Mouse (Mus musculus) left cerebral cortex, postnatal 14 days (tissue): ENCODE results near the gene Pard6a. TPM values are rescaled to one million over a fixed set of nuclear protein-coding genes. Genes with fewer than 3 reads are reported as not detected.

Experiments used
- DNase-seq, 2 experiments: peaks; one replicate each; pipeline ENCODE4 v3.0.0; 2021 to 2022; ENCODE audit warnings: low spot score in 2 of 2, mixed read lengths in 1 of 2
- intact Hi-C: fragments of 180-260 bp; cut with DNase I; formaldehyde crosslinking; loops from one replicate; pipeline ENCODE4 v1.15.1; 2025
- total RNA-seq, 2 experiments: library from RNA; stranded (reverse); gene quantifications; 2 replicates each; pipeline ENCODE4 v1.2.3; 2021

Pard6a gene
- total RNA-seq, 2 experiments from 2014 or later: 45.6 to 49.5 TPM

DNA sequence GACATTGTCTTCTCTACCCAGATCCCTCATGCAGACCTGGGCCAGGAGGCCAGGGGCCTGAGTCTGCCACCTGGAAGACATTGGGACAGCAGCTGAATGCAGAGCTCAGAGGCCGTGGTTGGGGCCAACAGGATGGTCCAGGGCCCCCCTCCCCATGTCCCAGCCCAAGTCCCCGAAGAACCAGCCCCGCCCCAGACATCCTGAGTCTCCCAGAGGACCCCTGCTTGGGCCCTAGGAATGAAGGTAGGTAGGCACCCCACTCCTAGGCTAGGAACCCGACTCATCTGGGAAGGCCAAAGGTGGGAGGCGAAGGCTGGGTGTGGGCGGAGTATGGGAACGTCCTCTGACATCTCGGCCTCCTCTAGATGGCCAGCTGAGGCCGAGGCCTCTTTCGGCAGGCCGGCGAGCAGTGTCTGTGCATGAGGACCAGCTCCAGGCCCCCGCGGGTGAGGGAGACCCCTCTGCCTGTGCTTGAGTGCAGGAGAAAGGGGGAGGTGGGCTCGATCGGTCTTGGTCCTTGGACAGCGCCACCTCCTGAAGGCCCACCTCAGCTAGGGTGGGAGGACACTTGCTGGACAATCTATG is 3.7 kb upstream of the Pard6a start:
- intact Hi-C loops: loop anchor here (5.0 kb wide), 1 partner anchor 75 kb away; no protein-coding TSS in a partner anchor
- DNase-seq: no peak

DNA sequence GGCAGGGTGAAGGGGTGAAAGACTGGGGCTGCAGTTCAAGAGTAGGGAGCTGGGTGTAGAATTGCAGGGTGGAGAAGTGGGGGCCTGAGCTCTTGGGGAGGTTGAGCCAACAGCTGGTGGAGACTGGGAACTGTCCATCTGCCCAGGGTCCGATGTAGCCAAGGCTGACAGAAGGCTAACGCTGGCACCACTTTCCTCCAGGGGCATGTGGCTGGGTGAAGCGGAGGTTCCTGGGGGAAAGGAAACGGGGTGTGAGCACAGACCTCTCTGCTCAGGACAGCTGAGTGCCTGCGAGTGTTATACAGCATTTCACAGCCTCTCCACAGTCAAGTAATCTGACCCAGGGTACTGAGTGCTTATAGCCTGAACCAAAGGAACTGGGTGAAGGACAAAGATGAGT is 2.2 kb upstream of the Pard6a start:
- DNase-seq: no peak
- intact Hi-C loops: loop anchor here (5.0 kb wide), 1 partner anchor 76 kb away; no protein-coding TSS in a partner anchor

DNA sequence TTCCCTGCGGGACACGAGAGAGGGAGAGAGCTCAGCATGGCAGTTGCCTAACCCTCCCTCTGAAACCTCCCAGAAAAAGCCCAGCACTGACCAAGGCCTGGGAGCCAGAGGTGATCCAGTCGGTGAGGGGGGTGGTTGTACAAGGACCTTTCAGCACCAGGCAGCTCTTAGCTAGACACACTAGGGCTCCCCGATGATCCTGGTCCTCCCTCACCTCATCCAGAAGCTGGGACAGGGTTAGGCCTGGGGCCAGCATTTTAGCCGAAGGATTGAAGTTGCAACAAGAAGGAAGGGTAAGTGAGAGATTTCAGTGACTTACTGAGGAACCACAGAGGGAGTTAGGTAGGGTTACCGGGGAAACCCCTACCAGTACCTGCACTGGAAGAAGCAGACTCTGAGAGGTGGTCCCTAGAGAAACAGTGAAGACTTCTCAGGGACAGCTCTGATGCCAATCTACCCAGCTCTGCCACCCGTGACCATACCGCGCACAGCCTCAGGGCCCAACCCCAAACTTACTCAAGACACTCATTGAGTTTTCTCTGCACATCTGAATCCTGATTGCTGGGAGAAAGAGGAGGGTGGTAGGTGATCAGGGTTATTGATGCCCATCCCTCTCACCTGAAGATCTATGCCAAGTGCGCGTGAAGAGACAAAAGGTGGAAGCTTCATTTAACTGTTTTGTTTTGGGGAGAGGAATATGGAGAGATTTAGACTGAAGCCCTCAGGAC is 1.3 kb upstream of the Pard6a start:
- intact Hi-C loops: loop anchor here (5.0 kb wide), 1 partner anchor 77 kb away; no protein-coding TSS in a partner anchor
- no peak for DNase-seq

DNA sequence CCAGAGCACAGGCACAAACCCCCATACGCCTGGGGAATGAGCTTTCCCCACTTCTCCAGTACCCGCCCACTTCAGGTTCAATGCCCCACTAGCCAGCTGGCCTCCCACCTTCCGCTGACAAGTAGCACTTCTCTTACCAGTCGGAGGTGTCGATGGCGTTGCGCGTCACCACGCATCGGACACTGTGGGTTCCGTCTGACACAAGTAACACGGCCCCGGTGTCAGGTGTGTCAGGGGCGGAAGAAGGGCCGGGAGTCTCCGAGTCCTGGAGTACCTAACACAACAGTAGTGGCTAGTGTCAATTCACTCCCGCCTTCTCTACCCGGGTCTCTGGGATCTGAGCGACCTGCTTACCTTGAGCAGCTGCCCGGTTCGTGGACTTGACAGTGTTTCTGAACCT is 382 bp upstream of the Pard6a start:
- DNase-seq: peak; percentile 58 to 60
- intact Hi-C loops: no loop called here

DNA sequence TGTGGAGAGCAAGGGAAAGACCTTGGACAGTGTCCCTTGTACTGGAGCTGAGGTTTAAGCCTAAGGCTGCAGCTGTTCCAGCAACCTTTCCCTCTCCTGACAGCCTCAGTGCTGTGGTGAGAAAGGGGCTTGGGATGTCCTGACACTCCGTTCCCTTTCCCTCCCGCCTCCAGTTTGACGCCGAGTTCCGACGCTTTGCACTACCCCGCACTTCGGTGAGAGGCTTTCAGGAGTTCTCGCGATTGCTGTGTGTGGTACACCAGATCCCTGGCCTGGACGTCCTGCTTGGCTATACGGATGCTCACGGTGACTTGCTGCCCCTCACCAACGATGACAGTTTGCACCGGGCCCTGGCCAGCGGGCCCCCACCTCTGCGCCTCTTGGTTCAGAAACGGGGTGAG is 1.1 kb downstream of the Pard6a start:
- intact Hi-C loops: no loop called here
- peak in 1 of 2 experiments; percentile 63 for DNase-seq

DNA sequence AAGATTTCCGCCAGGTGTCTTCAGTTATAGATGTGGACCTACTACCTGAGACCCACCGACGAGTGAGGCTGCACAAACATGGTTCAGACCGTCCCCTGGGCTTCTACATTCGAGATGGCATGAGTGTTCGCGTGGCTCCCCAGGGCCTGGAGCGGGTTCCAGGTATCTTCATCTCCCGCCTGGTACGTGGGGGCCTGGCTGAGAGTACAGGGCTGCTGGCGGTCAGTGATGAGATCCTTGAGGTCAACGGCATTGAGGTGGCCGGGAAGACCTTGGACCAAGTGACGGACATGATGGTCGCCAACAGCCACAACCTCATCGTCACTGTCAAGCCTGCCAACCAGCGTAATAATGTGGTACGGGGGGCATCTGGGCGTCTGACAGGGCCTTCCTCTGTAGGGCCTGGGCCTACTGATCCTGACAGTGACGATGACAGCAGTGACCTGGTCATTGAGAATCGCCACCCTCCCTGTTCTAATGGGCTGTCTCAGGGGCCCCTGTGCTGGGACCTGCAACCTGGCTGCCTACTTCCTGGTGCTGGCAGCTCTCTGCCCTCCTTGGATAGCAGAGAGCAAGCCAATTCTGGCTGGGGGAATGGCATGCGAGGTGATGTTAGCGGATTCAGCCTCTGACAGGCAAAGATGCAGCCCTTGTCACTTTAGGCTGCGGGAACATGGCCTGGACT is 1.9 kb downstream of the Pard6a start:
- DNase-seq: no peak
- intact Hi-C loops: no loop called here

DNA sequence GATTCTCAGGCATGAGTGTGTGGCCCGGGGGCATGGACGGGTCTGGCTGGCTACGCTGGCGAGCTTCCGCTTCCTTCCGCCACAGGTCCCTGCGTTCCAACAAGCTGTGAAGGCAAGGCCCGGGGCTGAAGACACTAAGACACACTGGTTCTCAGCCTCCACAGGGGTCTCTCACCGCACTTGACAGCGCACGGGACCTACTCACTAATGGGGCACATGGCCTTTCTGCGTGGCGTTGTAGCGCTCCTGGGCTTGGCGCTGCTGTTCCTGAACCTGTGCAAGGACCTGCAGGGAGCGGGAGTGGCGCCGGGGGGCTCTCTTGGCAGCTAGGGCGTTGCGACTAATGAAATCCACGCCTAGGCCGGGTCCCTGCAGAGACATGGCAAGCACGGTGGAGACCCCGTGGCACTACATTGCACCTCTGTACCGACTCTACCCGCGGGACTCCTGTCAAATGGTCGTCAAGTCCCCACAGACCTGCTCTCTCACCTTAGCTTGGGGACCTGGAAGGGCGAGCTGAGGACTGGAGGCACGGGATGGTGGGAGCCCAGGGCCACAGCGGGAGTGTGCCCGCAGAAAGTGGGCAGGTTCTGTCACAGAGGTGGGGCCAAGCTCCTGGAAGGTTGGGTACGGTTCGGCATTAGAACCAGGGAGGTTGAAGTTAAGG is 3.3 kb downstream of the Pard6a start:
- DNase-seq: no peak
- intact Hi-C loops: no loop called here

DNA sequence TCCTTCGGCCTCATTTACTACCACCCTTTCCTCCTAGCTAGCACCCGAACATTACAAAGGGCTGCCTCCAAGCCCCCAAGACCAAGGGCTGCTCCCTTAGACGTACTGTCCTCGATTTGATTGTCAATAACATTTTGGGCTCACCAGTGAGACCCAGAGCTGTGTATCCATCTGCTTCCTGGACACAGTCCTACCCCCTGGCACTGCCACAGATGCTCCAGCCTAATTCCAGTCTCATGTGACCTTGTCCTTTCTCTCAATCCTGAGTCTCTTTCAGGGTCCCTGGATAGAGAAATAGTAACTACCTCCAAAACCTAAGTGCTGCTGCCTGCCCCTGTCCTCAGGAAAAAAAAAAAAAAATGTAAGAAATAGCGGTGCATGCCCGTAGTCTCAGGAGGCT is 4.0 kb downstream of the Pard6a start:
- no peak for DNase-seq
- intact Hi-C loops: no loop called here

DNA sequence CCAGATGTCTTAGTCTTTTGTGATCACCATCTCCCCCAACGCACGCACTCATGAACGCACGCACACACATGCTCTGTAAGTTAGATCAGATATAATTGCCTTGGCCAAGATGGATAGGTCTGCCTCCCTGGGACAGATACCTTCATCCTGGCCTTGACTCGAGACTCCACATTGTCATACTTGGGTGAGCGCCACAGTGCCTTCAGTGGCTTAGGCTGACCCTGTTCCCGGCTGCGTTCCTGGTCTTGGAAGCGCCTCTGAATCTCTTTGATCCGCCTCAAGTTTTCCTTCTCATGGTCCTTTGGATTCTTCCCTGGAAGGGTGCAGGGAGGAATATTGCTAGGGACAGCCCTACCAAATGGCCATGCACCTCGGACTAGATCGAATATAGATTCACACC is 5.5 kb downstream of the Pard6a start:
- intact Hi-C loops: no loop called here

DNA sequence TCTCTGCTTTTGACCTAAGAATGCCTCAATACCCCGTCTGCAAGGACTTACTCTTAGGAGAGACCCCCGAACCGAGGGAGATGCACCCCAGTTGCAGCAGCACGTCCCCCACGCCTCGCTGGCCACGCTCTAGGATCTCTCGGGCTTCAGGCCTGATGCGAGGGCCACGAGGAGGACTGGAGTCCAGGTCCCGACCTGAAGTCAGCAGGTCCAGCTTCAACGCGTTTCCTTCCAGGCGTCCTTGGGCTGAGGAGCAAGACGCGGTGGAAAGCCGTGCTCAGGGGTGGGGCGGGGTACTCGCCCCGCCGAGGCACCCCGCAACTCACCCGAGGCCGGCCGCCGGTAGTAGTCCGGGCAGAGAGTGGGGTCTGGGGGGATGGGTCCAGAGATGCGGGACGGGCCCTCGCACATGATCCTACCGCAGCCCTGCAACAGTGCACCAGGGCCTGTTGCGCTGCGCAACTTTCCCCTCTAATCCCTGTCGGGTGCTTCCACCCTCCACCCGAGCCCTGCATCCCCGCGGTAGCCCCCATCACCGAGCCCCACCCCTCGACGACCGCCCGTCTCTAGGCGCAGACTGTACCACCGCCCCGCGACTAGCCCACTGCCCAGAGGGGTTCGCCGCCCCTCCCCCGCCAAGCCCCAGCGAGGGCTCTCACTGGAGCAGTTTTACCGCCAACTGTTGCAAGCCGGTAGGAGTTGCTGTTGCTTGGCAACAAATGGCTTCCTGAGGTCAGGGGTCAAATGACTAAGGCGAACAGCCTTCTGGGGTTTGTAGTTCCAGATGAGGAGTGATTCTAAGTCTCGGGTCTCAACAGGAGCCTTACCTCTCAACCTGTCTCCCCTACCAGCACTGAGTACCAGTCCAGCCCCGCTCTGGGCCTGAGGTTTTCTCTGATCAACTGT is 6.8 kb downstream of the Pard6a start, which contains the start of the genes 4933405L10Rik and Enkd1:
TSS of gene 4933405L10Rik (plus strand) at position 158 of the 906 bp plus-strand sequence.
TSS of gene Enkd1 (minus strand) at position 713 of the 906 bp plus-strand sequence.
- intact Hi-C loops: no loop called here

More for the DNA sequence above, 5.5 kb downstream of the Pard6a start:
- no peak for DNase-seq

DNA sequence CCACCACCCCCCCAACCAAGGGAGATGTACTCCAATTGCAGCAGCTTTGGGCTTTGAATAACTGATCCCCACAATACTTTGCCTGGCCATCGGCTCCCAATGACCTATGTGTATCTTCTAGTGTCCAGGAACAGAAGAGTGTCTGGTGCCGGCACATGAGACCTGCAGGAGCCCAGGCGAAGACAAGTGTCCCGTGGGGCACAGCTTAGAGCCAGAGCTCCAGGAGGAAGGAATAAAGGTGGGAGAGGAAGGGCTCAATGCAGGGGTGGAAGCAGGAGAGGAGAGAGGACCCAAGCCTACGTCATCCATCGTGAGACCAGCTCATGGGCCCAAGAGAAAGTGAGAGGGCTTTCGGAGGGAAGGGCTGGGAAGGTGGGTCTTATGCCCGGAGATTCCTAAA is 7.7 kb downstream of the Pard6a start:
- no peak for DNase-seq
- intact Hi-C loops: no loop called here

More for the DNA sequence above, 6.8 kb downstream of the Pard6a start, which contains the start of the genes 4933405L10Rik and Enkd1:
- peak; percentile 91 to 96 for DNase-seq

DNA sequence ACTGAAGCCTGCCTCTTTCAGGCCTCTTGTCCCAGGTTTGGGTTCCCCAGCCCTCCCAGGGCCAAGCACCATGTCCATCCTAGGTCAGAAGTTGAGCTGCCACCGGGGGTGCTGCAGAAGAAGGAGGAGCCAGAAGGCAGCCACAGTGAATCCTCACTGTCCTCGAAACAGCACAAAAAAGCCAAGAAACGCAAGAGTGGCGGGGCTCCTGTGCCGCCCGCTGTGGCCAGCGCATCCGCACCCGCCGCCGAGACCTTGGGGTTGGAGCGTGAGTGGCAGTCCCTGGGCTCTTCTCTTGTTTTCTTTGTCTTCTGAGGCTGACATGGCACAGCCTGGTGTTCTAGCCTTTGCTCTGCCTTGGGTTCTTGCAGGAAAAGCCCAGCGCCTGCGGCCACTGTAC is 8.4 kb downstream of the Pard6a start:
- intact Hi-C loops: no loop called here
- DNase-seq: no peak

DNA sequence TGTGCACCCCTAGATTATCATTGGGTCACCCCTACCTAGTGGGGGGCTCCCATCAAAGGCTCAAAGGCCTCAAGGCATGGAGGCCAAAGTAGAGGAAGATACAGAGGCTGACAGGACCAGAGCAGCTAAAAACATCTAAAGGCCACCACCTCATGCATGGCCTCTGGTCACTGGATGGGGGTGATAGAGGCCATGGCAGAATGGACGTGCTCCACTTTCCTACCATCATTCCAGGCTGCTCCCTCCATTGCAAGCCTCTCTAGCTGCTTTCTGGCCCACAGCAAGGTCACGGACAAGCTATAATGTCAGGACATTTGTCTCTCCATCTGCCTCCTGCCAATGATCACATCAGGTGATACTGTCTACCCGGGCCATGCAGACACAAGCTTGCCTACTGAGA is 11.3 kb downstream of the Pard6a start:
- no peak for DNase-seq
- intact Hi-C loops: loop anchor here (5.0 kb wide), 3 partner anchors 115 to 310 kb away; partner anchors contain the start of genes Ctrl, Ranbp10 and Tsnaxip1

DNA sequence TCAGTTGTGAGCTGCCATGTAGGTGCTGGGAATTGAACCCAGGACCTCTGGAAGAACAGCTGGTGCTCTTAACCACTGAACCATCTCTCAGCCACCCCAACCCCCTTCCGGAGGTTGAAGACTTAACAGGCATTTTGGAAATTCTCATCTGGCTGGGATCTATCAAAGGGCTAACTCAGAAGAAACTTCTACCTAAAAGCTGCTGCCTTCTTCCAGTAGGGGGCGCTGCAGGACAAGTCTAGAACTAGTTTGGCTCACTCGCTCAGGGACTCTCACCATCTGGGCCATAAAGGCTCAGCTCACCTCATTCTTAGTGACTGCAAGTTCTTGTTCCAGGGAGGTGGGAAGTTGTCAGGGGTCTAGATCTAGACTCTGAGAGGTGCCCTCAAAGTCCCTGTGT is 13.2 kb downstream of the Pard6a start:
- peak; percentile 83 to 88 for DNase-seq
- intact Hi-C loops: loop anchor here (5.0 kb wide), 3 partner anchors 113 to 308 kb away; partner anchors contain the start of genes Ctrl, Ranbp10 and Tsnaxip1

DNA sequence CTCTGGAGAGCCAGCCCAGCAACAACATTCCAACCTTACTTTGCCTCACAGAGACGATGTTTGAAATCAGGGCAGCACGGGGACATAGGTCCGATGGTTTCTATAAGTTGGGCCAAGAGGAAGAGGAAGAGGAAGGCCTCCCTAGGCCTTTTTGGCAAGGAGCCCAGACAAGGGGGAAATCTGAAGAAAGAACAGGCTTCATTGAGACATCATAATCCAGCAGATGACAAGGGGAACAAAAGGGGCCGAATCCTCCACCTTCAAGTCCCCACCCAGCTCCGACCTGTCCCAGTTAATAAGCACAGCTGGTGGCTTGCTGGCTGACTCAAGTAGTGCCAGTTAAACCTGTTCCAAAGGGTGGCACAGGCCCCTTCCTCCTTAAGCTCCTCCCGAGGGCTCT is 14.1 kb downstream of the Pard6a start:
- no peak for DNase-seq
- intact Hi-C loops: no loop called here

DNA sequence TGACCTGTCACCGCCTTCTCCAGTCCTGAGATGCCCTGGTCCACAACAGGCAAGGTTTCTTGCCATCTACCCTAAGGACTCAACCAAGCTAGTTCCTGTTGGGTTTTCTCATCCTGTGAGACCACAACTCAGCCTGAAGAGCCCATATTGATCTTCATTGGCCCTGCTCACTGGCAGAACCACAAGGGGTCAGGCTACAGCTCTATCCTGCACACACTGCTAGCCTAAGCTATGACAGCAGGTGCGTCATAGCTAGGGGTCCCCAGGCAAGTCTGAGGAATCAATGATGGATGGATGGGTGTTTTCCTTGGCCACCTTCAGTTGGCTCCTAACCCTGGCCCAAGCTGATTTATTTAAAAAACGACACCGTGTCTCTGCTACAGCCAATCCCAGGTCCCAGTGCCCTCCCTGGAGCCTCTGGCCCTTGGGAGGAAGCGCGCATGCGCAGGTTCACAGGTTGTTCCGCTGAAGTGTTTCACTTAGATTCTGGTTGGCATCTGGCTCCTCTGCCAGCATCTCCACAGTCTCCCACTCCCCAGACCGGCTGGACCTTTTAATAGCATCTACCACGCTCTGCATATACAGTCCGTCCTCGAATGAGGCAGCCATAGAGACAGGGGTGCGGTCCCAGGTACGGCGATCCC is 15.5 kb downstream of the Pard6a start:
- DNase-seq: no peak
- intact Hi-C loops: no loop called here

DNA sequence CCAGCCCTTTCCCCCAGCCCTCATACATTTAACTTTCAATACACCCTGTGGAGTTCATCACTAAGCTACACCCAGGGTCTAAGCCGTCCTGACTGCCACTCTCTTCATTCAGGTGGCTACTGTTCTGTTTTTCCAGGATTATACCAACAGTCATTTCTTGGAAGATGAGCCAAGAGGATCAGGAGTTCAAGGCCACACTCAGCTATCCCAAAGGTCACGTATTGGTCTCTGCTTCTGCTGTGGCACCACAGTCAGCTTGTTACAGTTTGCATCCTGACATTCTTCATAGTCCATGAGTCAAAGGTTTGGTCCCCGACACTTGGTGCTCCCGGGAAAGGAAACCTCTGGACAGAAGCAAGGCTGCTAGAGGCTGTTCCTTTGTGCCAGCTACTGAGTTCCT is 18.7 kb downstream of the Pard6a start:
- intact Hi-C loops: no loop called here
- no peak for DNase-seq

DNA sequence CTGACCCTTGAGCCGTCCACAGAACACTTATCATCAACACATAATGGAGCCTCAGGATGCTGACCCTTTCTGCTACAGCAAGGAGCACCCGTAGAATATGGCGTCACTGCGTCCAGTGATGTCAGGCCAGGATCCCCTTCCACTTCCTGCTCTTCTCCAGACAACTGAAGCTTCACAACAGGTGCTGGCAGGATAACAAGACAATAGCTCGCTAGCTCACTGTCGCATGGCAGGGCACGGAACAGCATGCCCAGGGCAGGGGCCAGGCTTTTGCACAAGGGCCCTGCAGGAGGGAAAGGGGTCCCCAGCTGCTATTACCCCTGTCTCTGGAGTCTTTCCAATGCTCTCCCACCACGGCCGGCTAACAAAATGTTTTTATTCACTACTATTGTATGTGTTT is 21.9 kb downstream of the Pard6a start:
- intact Hi-C loops: no loop called here
- no peak for DNase-seq
